Mouse (Mus musculus): ENCODE data around the gene Snrnp200. TPM values are rescaled to one million over a fixed set of nuclear protein-coding genes. Genes with fewer than 3 reads are reported as not detected.

Snrnp200 gene
- polyA plus RNA-seq, 1 experiment from 2014 or later: 108 TPM

- DNase-seq (ENCODE audit: low read depth, low spot score) (no peak), ATAC-seq (no peak)
- in situ Hi-C loops (cut with MboI; ENCODE audit: low pct_unique_long_range_greater_than_20kb): no loop called here
- no peak for TF ChIP-seq CTCF (IDR thresholded peaks at IDR 0.05)
- ChIA-PET CTCF (interaction anchor here (1.2 kb wide), 1 partner anchor 145 kb away, joined by 3 read pairs; the partner anchor contains the start of gene Adra2b), POLR2A (no interaction called here)
- no peaks in the 10 kb centered on the region for H3K27me3 ChIP-seq
Measured at GRCm38 (mm10) chr2:127217746-127218145, 9.6 kb downstream of the Snrnp200 start.

GRCm38 (mm10) chr2:127225261-127225660, 17.1 kb downstream of the Snrnp200 start:
- TF ChIP-seq CTCF (IDR thresholded peaks at IDR 0.05): no peak

GRCm38 (mm10) chr2:127237897-127238610, 29.9 kb downstream of the Snrnp200 start:
- in situ Hi-C loops (cut with MboI; ENCODE audit: low pct_unique_long_range_greater_than_20kb): no loop called here
- ChIA-PET POLR2A (interaction anchor here (1.4 kb wide), 1 partner anchor 12 kb away, joined by 3 read pairs; no protein-coding TSS in a partner anchor), CTCF (interaction anchor here (1.2 kb wide), 1 partner anchor 14 kb away, joined by 6 read pairs; no protein-coding TSS in a partner anchor)
- no peak for TF ChIP-seq CTCF (IDR thresholded peaks at IDR 0.05)
- DNase-seq (ENCODE audit: low read depth, low spot score) (no peak), ATAC-seq (no peak)
- H3K27me3 ChIP-seq: no peaks in the 10 kb centered on the region

More at GRCm38 (mm10) chr2:127225261-127225660, 17.1 kb downstream of the Snrnp200 start:
- no peak for DNase-seq (ENCODE audit: low read depth, low spot score)
- in situ Hi-C loops (cut with MboI; ENCODE audit: low pct_unique_long_range_greater_than_20kb): no loop called here
- POLR2A ChIA-PET: no interaction called here
- ATAC-seq: no peak
- CTCF ChIA-PET: interaction anchor here (1.7 kb wide), 1 partner anchor 13 kb away, joined by 5 read pairs; no protein-coding TSS in a partner anchor
- H3K27me3 ChIP-seq: no peaks in the 10 kb centered on the region

GRCm38 (mm10) chr2:127240065-127240464, 31.9 kb downstream of the Snrnp200 start:
- no peak for TF ChIP-seq CTCF (IDR thresholded peaks at IDR 0.05)
- H3K27me3 ChIP-seq: no peaks in the 10 kb centered on the region
- DNase-seq (ENCODE audit: low read depth, low spot score) (no peak), ATAC-seq (no peak)
- in situ Hi-C loops (cut with MboI; ENCODE audit: low pct_unique_long_range_greater_than_20kb): no loop called here
- ChIA-PET CTCF (interaction anchor here (1.1 to 2.1 kb wide), 4 partner anchors 11 to 28 kb away, joined by 3 to 4 read pairs (median 4); no protein-coding TSS in a partner anchor), POLR2A (no interaction called here)

- ChIA-PET CTCF (interaction anchor here (0.7 to 9.4 kb wide), 2 partner anchors 18 to 93 kb away, joined by 3 to 66 read pairs; no protein-coding TSS in a partner anchor), POLR2A (interaction anchor here (1.4 to 2.8 kb wide), 2 partner anchors 20 to 21 kb away, joined by 3 to 12 read pairs; partner anchors contain the start of gene Stard7)
- DNase-seq (ENCODE audit: low read depth, low spot score) (peak; percentile 92), ATAC-seq (peak; percentile 90)
- H3K27me3 ChIP-seq: no peaks in the 10 kb centered on the region
- in situ Hi-C loops (cut with MboI; ENCODE audit: low pct_unique_long_range_greater_than_20kb): no loop called here
- no peak for TF ChIP-seq CTCF (IDR thresholded peaks at IDR 0.05)
Measured at GRCm38 (mm10) chr2:127247592-127248333, 39.6 kb downstream of the Snrnp200 start, which contains the start of the genes Ciao1 and Tmem127. Gene Ciao1 (minus strand): TSS chr2:127247816. Gene Tmem127 (plus strand): TSS chr2:127247908.

GRCm38 (mm10) chr2:127248334-127249004, 40.3 kb downstream of the Snrnp200 start:
- no peak for DNase-seq (ENCODE audit: low read depth, low spot score)
- H3K27me3 ChIP-seq: no peaks in the 10 kb centered on the region
- TF ChIP-seq CTCF (IDR thresholded peaks at IDR 0.05): no peak
- CTCF ChIA-PET: interaction anchor here (0.7 to 9.4 kb wide), 2 partner anchors 17 to 92 kb away, joined by 3 to 66 read pairs; no protein-coding TSS in a partner anchor
- in situ Hi-C loops (cut with MboI; ENCODE audit: low pct_unique_long_range_greater_than_20kb): no loop called here
- ATAC-seq: peak; percentile 14
- POLR2A ChIA-PET: interaction anchor here (1.0 to 2.8 kb wide), 3 partner anchors 9 to 21 kb away, joined by 3 to 12 read pairs (median 4); partner anchors contain the start of gene Stard7

GRCm38 (mm10) chr2:127250291-127251008, 42.3 kb downstream of the Snrnp200 start:
- H3K27me3 ChIP-seq: no peaks in the 10 kb centered on the region
- no peak for DNase-seq (ENCODE audit: low read depth, low spot score)
- in situ Hi-C loops (cut with MboI; ENCODE audit: low pct_unique_long_range_greater_than_20kb): loop anchor here (5.0 kb wide), 1 partner anchor 92 kb away; no protein-coding TSS in a partner anchor
- TF ChIP-seq CTCF (IDR thresholded peaks at IDR 0.05): no peak
- ChIA-PET CTCF (interaction anchor here (1.9 to 9.4 kb wide), 2 partner anchors 15 to 86 kb away, joined by 5 to 66 read pairs; partner anchors contain the start of gene Dusp2), POLR2A (interaction anchor here (0.7 kb wide), 1 partner anchor 14 kb away, joined by 3 read pairs; no protein-coding TSS in a partner anchor)
- no peak for ATAC-seq

- no peak for TF ChIP-seq CTCF (IDR thresholded peaks at IDR 0.05)
- DNase-seq (ENCODE audit: low read depth, low spot score) (no peak), ATAC-seq (no peak)
- in situ Hi-C loops (cut with MboI; ENCODE audit: low pct_unique_long_range_greater_than_20kb): loop anchor here (5.0 kb wide), 1 partner anchor 91 kb away; no protein-coding TSS in a partner anchor
- ChIA-PET CTCF (interaction anchor here (1.0 to 9.4 kb wide), 3 partner anchors 14 to 85 kb away, joined by 3 to 66 read pairs (median 5); partner anchors contain the start of gene Dusp2), POLR2A (interaction anchor here (0.6 to 1.3 kb wide), 2 partner anchors 9 to 95 kb away, joined by 3 read pairs; no protein-coding TSS in a partner anchor)
- no peaks in the 10 kb centered on the region for H3K27me3 ChIP-seq
Measured at GRCm38 (mm10) chr2:127251457-127251856, 43.3 kb downstream of the Snrnp200 start.

Measured in Patski (cell line).